Mouse (Mus musculus): Measurements from ENCODE around the gene Wdtc1. TPM values are rescaled to one million over a fixed set of nuclear protein-coding genes. Genes with fewer than 3 reads are reported as not detected.

The Wdtc1 gene
- polyA plus RNA-seq, 1 experiment from 2014 or later, result 21.0 TPM

DNA sequence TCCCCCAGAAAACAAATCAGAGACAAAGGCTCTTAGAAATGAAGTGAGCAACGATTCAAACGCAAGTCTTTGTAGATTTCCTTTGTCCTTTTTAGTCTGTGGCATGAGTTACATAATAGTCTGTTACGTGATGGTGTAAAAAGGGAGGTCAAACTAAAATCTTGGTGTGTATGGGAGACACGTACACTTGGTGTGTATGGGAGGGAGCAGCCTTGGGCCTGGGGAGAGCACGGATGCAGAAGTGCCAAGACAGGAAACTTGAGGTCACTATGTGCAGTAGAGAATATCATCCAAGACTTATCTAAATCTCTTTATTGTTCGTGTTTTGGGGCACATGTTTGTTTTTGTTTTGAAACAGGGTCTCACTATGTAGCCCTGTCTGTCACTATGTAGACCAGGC lies 75.2 kb downstream of the Wdtc1 start:
- H3K36me3 ChIP-seq (ENCODE audit: control insufficient read depth, insufficient read depth, low read length), result no peaks in the 10 kb centered on the region
- ATAC-seq (replicated peaks; ENCODE audit: low FRiP score) (no peak; the same call in 1 of the 2 replicates), DNase-seq (ENCODE audit: low spot score) (no peak)
- peak overlapping the region; percentile 80 for H3K9ac ChIP-seq (ENCODE audit: low read length)
- 26% methylated on average over 6 of the region's 6 CpGs for WGBS
- H3K4me2 ChIP-seq (ENCODE audit: low read depth, low read length, severe bottlenecking), result peak overlapping the region; percentile 62
- no peaks in the 10 kb centered on the region for H3K27me3 ChIP-seq (ENCODE audit: control insufficient read depth, insufficient read depth, low read length)
- H3K4me1 ChIP-seq (replicated peaks; ENCODE audit: control insufficient read depth, insufficient read depth, low read length), result peaks cover 8% of the 10 kb centered on the region; the same call in 1 of the 2 replicates
- peak overlapping the region; percentile 90 for H3K27ac ChIP-seq (ENCODE audit: low read depth, low read length)
- H3K9me3 ChIP-seq (ENCODE audit: control insufficient read depth, low read length), result no peaks in the 10 kb centered on the region
- peak overlapping the region; percentile 66 for H3K4me3 ChIP-seq (ENCODE audit: low read depth, low read length)

DNA sequence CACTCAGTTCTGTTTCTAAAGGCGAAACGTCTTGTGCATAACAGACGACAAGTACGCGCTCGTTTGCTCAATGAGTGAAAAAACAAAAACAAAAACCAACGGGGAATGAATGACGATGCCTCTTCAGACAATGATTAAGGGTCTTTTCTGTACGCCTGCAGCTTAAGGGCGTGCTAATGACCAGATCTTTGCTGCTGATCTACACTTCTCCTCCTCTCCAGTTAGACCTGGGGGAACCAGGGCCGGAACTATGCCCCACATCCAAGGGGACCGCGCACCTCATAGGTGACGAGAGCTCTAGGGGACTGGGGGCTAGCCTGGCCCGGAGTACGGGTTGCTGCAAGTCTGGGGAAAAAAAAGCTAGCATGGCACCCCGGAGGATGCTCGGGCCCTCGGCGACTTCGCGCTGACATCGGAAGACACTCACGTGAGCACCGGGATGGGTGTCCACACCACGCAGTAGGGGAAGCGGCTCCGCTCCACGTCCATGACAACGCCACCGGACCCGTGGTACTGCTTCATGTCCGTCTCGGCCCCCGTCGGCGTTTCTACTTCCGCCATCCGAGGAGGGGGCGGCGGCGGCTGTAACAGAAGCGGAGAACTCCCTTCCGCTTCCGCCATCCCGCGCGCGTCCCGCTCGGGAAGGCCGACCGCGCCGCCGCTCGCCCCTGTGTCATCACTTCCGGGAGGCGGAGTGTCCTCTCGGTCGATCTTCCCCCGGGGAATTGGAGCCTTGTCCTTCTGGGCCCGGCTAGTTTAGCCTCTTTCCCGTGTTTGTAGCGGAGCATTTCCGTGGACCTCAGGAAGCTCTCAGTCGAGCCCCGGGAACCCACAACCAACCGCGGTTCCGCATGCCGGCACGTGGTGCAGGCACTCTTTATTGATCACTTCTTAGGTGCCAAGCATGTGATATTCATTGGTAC lies 75.9 kb downstream of the Wdtc1 start, which contains the start of gene Tmem222:
Gene Tmem222 (minus strand): TSS at position 689 of the 923 bp plus-strand sequence.
- peak within 1 kb of the TSS; percentile 62 for H3K4me2 ChIP-seq (ENCODE audit: low read depth, low read length, severe bottlenecking)
- H3K9ac ChIP-seq (ENCODE audit: low read length), result peak within 1 kb of the TSS; percentile 80
- under 1% methylated on average over 73 of the region's 73 CpGs for WGBS
- H3K27ac ChIP-seq (ENCODE audit: low read depth, low read length), result peak within 1 kb of the TSS; percentile 90
- no peaks in the 10 kb centered on the region for H3K36me3 ChIP-seq (ENCODE audit: control insufficient read depth, insufficient read depth, low read length)
- peaks cover 8% of the 10 kb centered on the region; the same call in 1 of the 2 replicates for H3K4me1 ChIP-seq (replicated peaks; ENCODE audit: control insufficient read depth, insufficient read depth, low read length)
- no peaks in the 10 kb centered on the region for H3K27me3 ChIP-seq (ENCODE audit: control insufficient read depth, insufficient read depth, low read length)
- ATAC-seq (replicated peaks; ENCODE audit: low FRiP score) (peak; percentile 91), DNase-seq (ENCODE audit: low spot score) (peak; percentile 97)
- no peaks in the 10 kb centered on the region for H3K9me3 ChIP-seq (ENCODE audit: control insufficient read depth, low read length)
- peak within 1 kb of the TSS; percentile 66 for H3K4me3 ChIP-seq (ENCODE audit: low read depth, low read length)

DNA sequence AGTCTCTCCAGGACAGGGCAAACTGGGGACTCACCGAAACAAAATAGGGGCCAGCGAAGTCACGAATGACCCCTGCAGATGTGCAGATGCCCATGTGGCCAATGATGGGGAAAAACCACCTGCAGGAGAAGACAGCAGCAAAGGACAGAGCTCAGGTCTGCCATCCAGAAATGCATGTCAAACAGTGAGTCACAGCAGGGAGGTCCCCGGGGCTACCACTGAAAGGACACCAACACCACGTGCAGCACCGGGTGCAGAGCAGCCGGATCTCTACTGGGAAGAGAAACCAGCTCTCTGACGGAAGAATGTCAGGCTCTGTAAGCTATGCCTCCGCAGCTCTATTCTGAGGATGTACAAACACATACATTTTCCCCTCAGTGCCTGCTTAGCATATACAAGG lies 82.4 kb downstream of the Wdtc1 start:
- Histone ChIP-seq H3K36me3 (ENCODE audit: control insufficient read depth, insufficient read depth, low read length) (peaks cover 6% of the 10 kb centered on the region; the same call in 1 of the 2 replicates), H3K27me3 (ENCODE audit: control insufficient read depth, insufficient read depth, low read length) (no peaks in the 10 kb centered on the region), H3K27ac (ENCODE audit: low read depth, low read length) (no peak overlapping the region), H3K4me1 (replicated peaks; ENCODE audit: control insufficient read depth, insufficient read depth, low read length) (0 out of 2 replicates have a peak, but pooled peaks cover 2% of the 10 kb centered on the region), H3K9me3 (ENCODE audit: control insufficient read depth, low read length) (no peaks in the 10 kb centered on the region), H3K4me3 (ENCODE audit: low read depth, low read length) (no peak overlapping the region), H3K4me2 (ENCODE audit: low read depth, low read length, severe bottlenecking) (no peak overlapping the region), H3K9ac (ENCODE audit: low read length) (no peak overlapping the region)
- 88% methylated on average over 9 of the region's 9 CpGs for WGBS
- DNase-seq (ENCODE audit: low spot score) (no peak), ATAC-seq (replicated peaks; ENCODE audit: low FRiP score) (no peak)

DNA sequence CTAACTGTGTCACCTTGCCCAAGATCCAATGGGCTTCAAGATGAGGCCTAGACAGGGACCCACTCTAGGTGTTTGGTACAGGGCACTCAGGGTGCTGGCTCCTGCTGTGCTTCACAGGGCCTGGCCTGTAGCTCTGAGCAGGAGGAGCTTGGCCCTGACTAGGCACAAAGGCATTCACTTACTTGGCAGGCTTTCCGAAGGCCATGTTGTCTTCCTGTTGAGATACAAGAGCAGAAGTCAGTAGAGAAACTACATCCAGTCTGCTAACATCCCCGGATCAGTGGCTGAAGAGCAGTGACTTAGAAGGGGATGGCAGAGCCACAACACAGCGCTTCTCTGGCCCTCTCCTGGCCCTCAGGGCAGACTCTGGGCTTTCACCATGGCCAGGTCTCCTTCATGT lies 83.7 kb downstream of the Wdtc1 start:
- H3K27me3 ChIP-seq (ENCODE audit: control insufficient read depth, insufficient read depth, low read length), result no peaks in the 10 kb centered on the region
- H3K36me3 ChIP-seq (ENCODE audit: control insufficient read depth, insufficient read depth, low read length), result peaks cover 8% of the 10 kb centered on the region; the same call in 1 of the 2 replicates
- no peaks in the 10 kb centered on the region for H3K4me1 ChIP-seq (replicated peaks; ENCODE audit: control insufficient read depth, insufficient read depth, low read length)
- H3K4me3 ChIP-seq (ENCODE audit: low read depth, low read length), result no peak overlapping the region
- no peak overlapping the region for H3K9ac ChIP-seq (ENCODE audit: low read length)
- DNase-seq (ENCODE audit: low spot score) (no peak), ATAC-seq (replicated peaks; ENCODE audit: low FRiP score) (no peak)
- no peak overlapping the region for H3K4me2 ChIP-seq (ENCODE audit: low read depth, low read length, severe bottlenecking)
- H3K9me3 ChIP-seq (ENCODE audit: control insufficient read depth, low read length), result no peaks in the 10 kb centered on the region; the same call in 1 of the 2 replicates
- H3K27ac ChIP-seq (ENCODE audit: low read depth, low read length), result no peak overlapping the region
- WGBS, result 93% methylated on average over 3 of the region's 3 CpGs

DNA sequence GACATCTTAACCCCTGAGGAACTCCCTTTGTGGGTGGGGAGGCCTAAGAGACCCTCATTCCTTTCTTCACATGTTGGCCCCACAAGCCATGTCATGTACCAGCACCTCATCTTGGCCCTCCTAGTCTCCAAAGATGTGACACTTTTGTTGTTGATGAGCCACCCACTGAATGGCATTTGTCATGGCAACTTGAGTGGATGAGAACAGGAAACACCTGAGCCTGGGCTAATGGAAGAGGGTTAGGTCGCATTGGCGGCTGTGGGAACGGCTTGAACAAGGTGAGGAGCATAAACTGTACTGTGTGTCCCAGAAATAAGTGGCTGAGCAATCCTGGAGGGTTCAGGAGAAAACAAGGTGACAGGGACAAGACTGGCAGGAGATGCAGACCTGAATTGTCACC lies 84.3 kb downstream of the Wdtc1 start:
- WGBS, result 92% methylated on average over 3 of the region's 3 CpGs
- H3K36me3 ChIP-seq (ENCODE audit: control insufficient read depth, insufficient read depth, low read length), result peaks cover 12% of the 10 kb centered on the region; the same call in 1 of the 2 replicates
- no peak overlapping the region for H3K4me3 ChIP-seq (ENCODE audit: low read depth, low read length)
- no peak overlapping the region for H3K4me2 ChIP-seq (ENCODE audit: low read depth, low read length, severe bottlenecking)
- no peaks in the 10 kb centered on the region for H3K27me3 ChIP-seq (ENCODE audit: control insufficient read depth, insufficient read depth, low read length)
- DNase-seq (ENCODE audit: low spot score) (no peak), ATAC-seq (replicated peaks; ENCODE audit: low FRiP score) (no peak)
- H3K27ac ChIP-seq (ENCODE audit: low read depth, low read length), result no peak overlapping the region
- H3K9me3 ChIP-seq (ENCODE audit: control insufficient read depth, low read length), result no peaks in the 10 kb centered on the region; the same call in 1 of the 2 replicates
- H3K9ac ChIP-seq (ENCODE audit: low read length), result no peak overlapping the region
- no peaks in the 10 kb centered on the region for H3K4me1 ChIP-seq (replicated peaks; ENCODE audit: control insufficient read depth, insufficient read depth, low read length)

DNA sequence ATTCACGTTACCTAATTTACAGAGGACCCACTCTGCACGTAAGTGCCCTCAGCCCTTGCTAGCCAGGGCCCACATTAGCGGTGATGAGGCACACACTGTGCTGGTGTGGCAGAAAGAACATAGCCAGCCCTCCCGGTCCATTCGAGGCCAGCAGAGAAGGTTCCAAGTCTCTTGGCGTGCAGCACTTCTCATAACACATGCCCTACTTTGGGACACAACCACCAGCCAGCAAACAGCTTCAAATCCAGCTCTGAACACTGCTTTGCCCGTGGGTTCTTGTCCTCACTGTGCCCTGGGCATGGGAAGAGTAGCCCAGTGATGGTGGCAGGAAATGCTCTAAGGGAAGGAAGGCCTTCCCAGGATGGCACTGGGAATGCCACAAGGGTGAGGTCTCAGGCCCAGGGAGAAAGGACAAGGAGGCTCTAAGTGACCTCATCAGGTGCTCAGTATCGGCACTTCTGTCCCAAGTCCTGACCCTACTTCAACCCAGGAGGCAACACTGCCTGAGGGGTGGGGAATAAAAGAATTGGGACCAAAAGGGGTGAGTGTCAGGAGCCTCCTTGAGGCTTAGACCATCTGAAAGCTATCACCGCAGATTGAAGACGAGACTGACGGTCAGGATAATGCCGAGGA lies 86.9 kb downstream of the Wdtc1 start:
- H3K4me3 ChIP-seq (ENCODE audit: low read depth, low read length), result no peak overlapping the region
- no peak overlapping the region for H3K27ac ChIP-seq (ENCODE audit: low read depth, low read length)
- peaks cover 12% of the 10 kb centered on the region; the same call in 1 of the 2 replicates for H3K36me3 ChIP-seq (ENCODE audit: control insufficient read depth, insufficient read depth, low read length)
- DNase-seq (ENCODE audit: low spot score) (no peak), ATAC-seq (replicated peaks; ENCODE audit: low FRiP score) (no peak)
- no peaks in the 10 kb centered on the region; the same call in 1 of the 2 replicates for H3K9me3 ChIP-seq (ENCODE audit: control insufficient read depth, low read length)
- WGBS, result 93% methylated on average over 12 of the region's 12 CpGs
- no peaks in the 10 kb centered on the region for H3K27me3 ChIP-seq (ENCODE audit: control insufficient read depth, insufficient read depth, low read length)
- no peak overlapping the region for H3K9ac ChIP-seq (ENCODE audit: low read length)
- H3K4me1 ChIP-seq (replicated peaks; ENCODE audit: control insufficient read depth, insufficient read depth, low read length), result no peaks in the 10 kb centered on the region
- no peak overlapping the region for H3K4me2 ChIP-seq (ENCODE audit: low read depth, low read length, severe bottlenecking)

DNA sequence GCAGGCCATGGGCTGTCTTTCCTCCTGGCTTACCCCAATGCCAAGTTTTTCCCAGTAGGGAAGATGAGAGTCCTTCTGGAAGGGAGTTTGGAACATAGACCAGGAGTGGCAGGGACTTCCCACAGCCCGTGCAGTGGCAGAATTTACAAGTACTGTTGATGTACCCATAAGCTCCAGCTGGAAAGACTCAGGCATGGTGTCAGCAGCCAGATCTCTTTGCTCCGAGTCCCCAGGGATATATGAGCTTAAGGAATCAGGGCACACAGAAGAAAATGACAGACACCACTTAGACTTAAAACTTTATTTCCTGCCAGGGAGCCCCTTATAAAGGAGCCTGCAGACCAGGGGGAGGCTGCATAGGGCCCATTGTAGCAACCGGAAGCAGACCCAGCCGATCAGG lies 87.5 kb downstream of the Wdtc1 start:
- H3K36me3 ChIP-seq (ENCODE audit: control insufficient read depth, insufficient read depth, low read length), result peaks cover 12% of the 10 kb centered on the region; the same call in 1 of the 2 replicates
- ATAC-seq (replicated peaks; ENCODE audit: low FRiP score), result no peak
- H3K4me1 ChIP-seq (replicated peaks; ENCODE audit: control insufficient read depth, insufficient read depth, low read length), result no peaks in the 10 kb centered on the region
- H3K9me3 ChIP-seq (ENCODE audit: control insufficient read depth, low read length), result no peaks in the 10 kb centered on the region; the same call in 1 of the 2 replicates
- H3K9ac ChIP-seq (ENCODE audit: low read length), result no peak overlapping the region
- H3K27ac ChIP-seq (ENCODE audit: low read depth, low read length), result no peak overlapping the region
- no peak overlapping the region for H3K4me3 ChIP-seq (ENCODE audit: low read depth, low read length)
- DNase-seq (ENCODE audit: low spot score), result no peak
- no peak overlapping the region for H3K4me2 ChIP-seq (ENCODE audit: low read depth, low read length, severe bottlenecking)
- 95% methylated on average over 4 of the region's 4 CpGs for WGBS
- no peaks in the 10 kb centered on the region for H3K27me3 ChIP-seq (ENCODE audit: control insufficient read depth, insufficient read depth, low read length)

DNA sequence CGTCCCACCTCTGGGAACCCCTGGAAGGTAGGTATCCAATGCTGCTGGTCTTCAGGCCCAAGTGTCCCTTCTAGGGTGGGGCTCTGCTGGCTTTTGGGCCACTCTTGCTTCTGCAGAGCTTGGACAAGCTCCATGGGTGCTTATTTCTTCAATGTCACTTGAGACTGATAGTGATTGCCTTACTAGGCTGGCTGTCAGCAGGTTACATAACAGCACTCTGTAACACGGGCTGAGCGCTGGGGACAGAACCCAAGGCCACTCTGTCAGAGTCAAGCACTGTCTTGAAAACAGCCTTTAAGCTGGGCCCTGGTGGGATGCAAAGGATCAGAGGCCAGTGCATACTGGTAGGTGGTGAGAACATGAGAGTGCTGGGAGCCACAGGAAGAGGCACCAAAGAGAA lies 88.0 kb downstream of the Wdtc1 start:
- H3K4me3 ChIP-seq (ENCODE audit: low read depth, low read length), result no peak overlapping the region
- H3K27me3 ChIP-seq (ENCODE audit: control insufficient read depth, insufficient read depth, low read length), result no peaks in the 10 kb centered on the region
- H3K9ac ChIP-seq (ENCODE audit: low read length), result no peak overlapping the region
- H3K27ac ChIP-seq (ENCODE audit: low read depth, low read length), result no peak overlapping the region
- no peaks in the 10 kb centered on the region for H3K4me1 ChIP-seq (replicated peaks; ENCODE audit: control insufficient read depth, insufficient read depth, low read length)
- WGBS, result 93% methylated on average over 3 of the region's 3 CpGs
- H3K36me3 ChIP-seq (ENCODE audit: control insufficient read depth, insufficient read depth, low read length), result peaks cover 12% of the 10 kb centered on the region; the same call in 1 of the 2 replicates
- ATAC-seq (replicated peaks; ENCODE audit: low FRiP score) (no peak), DNase-seq (ENCODE audit: low spot score) (no peak)
- no peak overlapping the region for H3K4me2 ChIP-seq (ENCODE audit: low read depth, low read length, severe bottlenecking)
- H3K9me3 ChIP-seq (ENCODE audit: control insufficient read depth, low read length), result no peaks in the 10 kb centered on the region; the same call in 1 of the 2 replicates

Data from forebrain, embryonic 11.5 days (tissue).